Mouse (Mus musculus) bone marrow macrophage, adult 2 months (primary cell): ENCODE measurements around the gene Syt1.

Source experiments
- CTCF ChIP-seq: IDR thresholded peaks from 2 replicates; pipeline ENCODE4 v1.5.1; 2012; ENCODE audit warnings: low read depth, mild to moderate bottlenecking, low read length, moderate library complexity
- POLR2A ChIP-seq: IDR thresholded peaks from 2 replicates; pipeline ENCODE4 v1.6.1; 2012; ENCODE audit warnings: mild to moderate bottlenecking, low read depth, low read length, borderline replicate concordance

DNA sequence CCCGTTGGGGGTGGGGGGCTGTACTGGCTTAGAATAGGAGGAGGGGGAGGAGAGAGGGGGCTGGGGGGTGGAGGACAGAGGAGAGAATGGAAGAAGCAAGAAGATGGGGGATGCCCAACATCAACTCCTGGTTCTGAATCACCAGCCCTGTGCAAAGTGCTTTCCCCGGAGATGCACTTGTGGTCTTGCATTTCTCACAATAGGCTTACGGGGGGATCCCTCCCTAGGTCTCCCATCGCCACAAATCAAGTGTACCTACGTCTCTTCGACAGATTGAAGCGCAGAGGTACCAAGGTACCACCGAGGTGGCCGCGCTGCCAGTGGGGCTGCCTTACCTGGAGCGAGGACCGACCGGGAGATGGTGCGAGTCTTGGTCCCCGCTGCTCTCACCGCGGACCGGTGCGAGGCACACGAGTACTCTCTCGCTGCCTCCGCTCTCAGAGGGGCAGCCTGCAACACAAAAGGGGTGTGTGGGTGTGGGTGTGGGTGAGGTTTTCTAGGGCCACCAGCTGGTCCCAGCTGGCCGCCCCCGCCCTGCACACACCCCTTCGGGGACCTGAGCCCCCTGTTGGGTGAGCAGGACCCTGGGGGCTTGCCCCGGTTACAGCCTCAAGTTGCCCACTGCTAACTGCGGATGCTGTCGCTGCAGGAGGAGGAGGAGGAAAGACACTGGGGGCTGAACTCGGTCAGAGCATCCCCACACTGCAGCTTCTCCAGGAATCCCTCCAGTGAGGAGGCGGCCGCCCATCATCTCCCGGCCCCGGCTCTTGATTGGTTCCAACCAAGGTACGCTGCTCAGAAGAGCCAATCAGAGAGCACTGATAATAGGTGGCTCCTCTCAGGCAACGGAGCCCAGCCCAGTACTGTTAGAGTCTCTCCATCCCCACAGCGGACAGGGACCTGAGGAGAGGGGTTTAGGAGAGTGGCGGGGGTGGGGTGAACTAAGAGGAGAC, at the start of gene Syt1:
- TF ChIP-seq CTCF (no peak), POLR2A (no peak)
